Mouse (Mus musculus) embryonic facial prominence, embryonic 11.5 days (tissue): ENCODE data around the gene Svs6. TPM values are rescaled to one million over a fixed set of nuclear protein-coding genes. Genes with fewer than 3 reads are reported as not detected.

Source experiments
- ATAC-seq: fragments of 200-750 bp; cut with Nextera tagmentation; replicated peaks from 2 replicates; pipeline ENCODE4 v1.8.0; 2017; ENCODE audit warnings: low read depth; ENCODE audit not compliant: insufficient number of reproducible peaks, low FRiP score, low TSS enrichment
- DNase-seq: peaks from one replicate; pipeline ENCODE4 v3.0.0-alpha.2; 2015; ENCODE audit warnings: low spot score
- H3K27ac ChIP-seq: fragments of 300-500 bp; sonication (generic); replicated peaks from 2 replicates; pipeline ENCODE4 v1.5.1; 2014; ENCODE audit warnings: mild to moderate bottlenecking, low read depth, low read length, control low read depth
- H3K27me3 ChIP-seq: fragments of 300-500 bp; sonication (generic); 2 replicates; pipeline ENCODE4 v1.6.1; 2014; ENCODE audit warnings: mild to moderate bottlenecking, low read length, moderate library complexity, mixed read lengths; ENCODE audit not compliant: control insufficient read depth, insufficient read depth
- H3K36me3 ChIP-seq: fragments of 300-500 bp; sonication (generic); replicated peaks from 2 replicates; pipeline ENCODE4 v1.6.1; 2014; ENCODE audit warnings: low read depth, mild to moderate bottlenecking, low read length, moderate library complexity, mixed read lengths; ENCODE audit not compliant: control insufficient read depth, insufficient read depth
- H3K4me1 ChIP-seq: fragments of 300-500 bp; sonication (generic); 2 replicates; pipeline ENCODE4 v1.6.1; 2014; ENCODE audit warnings: low read length, mixed read lengths; ENCODE audit not compliant: control insufficient read depth, insufficient read depth
- H3K4me2 ChIP-seq: fragments of 300-500 bp; sonication (generic); 2 replicates; pipeline ENCODE4 v1.6.1; 2014; ENCODE audit warnings: low read depth, mild to moderate bottlenecking, control low read depth, low read length, moderate library complexity
- H3K4me3 ChIP-seq: fragments of 300-500 bp; sonication (generic); 2 replicates; pipeline ENCODE4 v1.5.1; 2014; ENCODE audit warnings: low read depth, low read length, control low read depth
- H3K9ac ChIP-seq: fragments of 300-500 bp; sonication (generic); replicated peaks from 2 replicates; pipeline ENCODE4 v1.6.1; 2014; ENCODE audit warnings: mild to moderate bottlenecking, control low read depth, low read length
- H3K9me3 ChIP-seq: fragments of 300-500 bp; sonication (generic); replicated peaks from 2 replicates; pipeline ENCODE4 v1.6.1; 2016; ENCODE audit warnings: mild to moderate bottlenecking, low read length, inconsistent platforms, mixed read lengths; ENCODE audit not compliant: control insufficient read depth
- WGBS: fragments of 180-500 bp; shearing (Covaris S2); extraction: QIAGEN DNeasy Blood & Tissue Kit; methylation state at CpG from one replicate; pipeline ENCODE4 v1.1.7; 2014; 5-methylcytosine and 5-hydroxymethylcytosine counted together
- microRNA-seq: library from miRNA; unstranded; fragments of <30 nt; microRNA quantifications from one replicate; pipeline ENCODE4, GENCODE M21; 2016; ENCODE audit warnings: borderline number of aligned reads
- polyA plus RNA-seq: library from polyadenylated mRNA; unstranded; fragments of >200 nt; fragmentation: Nextera tagmentation; extraction: Ambion mirVana; gene quantifications from 2 replicates; pipeline ENCODE4 v1.2.1, GENCODE M21; 2014

Svs6 gene
- polyA plus RNA-seq, 1 experiment from 2014 or later, result not detected

DNA sequence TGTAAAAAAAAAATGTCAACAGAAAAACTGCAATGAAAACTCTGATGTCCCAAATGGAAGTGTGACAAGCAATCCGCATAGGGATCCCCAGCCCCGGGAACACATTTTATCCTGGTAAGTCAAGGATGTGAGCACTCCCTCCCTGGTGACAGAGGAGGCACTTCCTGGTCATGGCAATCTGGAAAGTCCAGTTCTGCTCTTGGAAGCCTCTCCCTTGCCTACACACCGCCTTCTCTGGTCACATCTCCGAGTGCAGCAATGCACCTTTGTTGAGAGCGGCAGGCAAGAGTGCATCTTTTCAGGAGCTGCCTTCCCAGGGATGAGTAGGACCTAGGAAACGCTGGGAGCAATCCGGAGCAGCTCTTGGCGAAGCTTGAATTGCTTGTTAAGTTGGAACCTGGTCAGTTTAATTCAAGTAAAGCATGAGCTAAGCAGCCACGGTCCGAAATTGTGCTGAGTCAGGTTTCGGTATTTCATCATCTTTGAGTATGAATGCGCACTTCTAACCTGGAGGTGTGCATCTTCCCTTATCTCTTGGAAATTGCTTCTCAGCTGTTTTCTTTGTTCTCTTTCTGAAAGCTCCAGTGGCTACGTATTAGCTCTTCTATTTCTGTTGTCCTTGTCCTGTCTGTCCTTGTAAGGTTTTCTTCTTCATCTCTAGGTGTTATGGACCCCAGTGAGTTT lies 44.6 kb downstream of the Svs6 start:
- ATAC-seq, result no peak
- Histone ChIP-seq H3K27me3 (no peaks in the 10 kb centered on the region), H3K27ac (no peak overlapping the region), H3K4me1 (no peaks in the 10 kb centered on the region), H3K9me3 (no peaks in the 10 kb centered on the region), H3K4me2 (no peak overlapping the region), H3K9ac (no peak overlapping the region), H3K4me3 (no peak overlapping the region), H3K36me3 (no peaks in the 10 kb centered on the region)
- 38% methylated on average over 13 of the region's 13 CpGs for WGBS
- no peak for DNase-seq

DNA sequence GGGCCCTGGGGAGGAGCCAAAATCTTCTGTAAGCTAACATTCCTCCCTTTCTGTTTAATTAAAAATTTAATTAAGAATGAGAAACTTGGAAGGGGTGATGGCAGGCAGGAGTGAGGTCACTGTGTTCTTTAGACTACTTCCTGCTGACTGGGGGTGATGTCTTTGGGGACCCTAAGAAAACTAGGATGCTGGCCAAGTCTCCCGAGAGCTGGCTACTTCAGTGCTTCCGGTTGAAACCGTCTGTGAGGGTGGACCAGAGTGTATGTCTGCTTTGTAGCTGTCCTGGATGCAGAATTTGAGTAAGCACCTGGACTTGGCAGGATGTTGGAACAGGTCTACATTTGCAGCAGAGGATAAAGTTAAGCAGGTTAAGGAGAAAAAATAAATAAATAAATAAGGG lies 50.4 kb downstream of the Svs6 start:
- Histone ChIP-seq H3K36me3 (no peaks in the 10 kb centered on the region), H3K4me3 (no peak overlapping the region), H3K9me3 (no peaks in the 10 kb centered on the region), H3K4me2 (no peak overlapping the region), H3K9ac (no peak overlapping the region), H3K27me3 (no peaks in the 10 kb centered on the region), H3K27ac (no peak overlapping the region), H3K4me1 (no peaks in the 10 kb centered on the region)
- DNase-seq (no peak), ATAC-seq (no peak)
- WGBS, result 64% methylated on average over 3 of the region's 3 CpGs

Small RNA genes within 50 kb of the gene (microRNA-seq; reads per million reads assigned to microRNA genes)
- gene Mir7678, result not detected

Other genes with a start within 250 kb of the Svs6 start
- gene Stk4, start 246.4 kb upstream of the Svs6 start, polyA plus RNA-seq, result 26.5 and 31.4 TPM in 2 replicates
- 60.5 and 61.0 TPM in 2 replicates for gene Tomm34, start 245.6 kb upstream of the Svs6 start, polyA plus RNA-seq
- 0.07 and 0.20 TPM in 2 replicates for gene Kcns1, start 145.6 kb upstream of the Svs6 start, polyA plus RNA-seq
- not detected in 2 replicates for gene Wfdc5, start 134.0 kb upstream of the Svs6 start, polyA plus RNA-seq
- gene Wfdc12, start 126.1 kb upstream of the Svs6 start, polyA plus RNA-seq, result not detected in 2 replicates
- gene Wfdc15a, start 116.6 kb upstream of the Svs6 start, polyA plus RNA-seq, result not detected in 2 replicates
- not detected in 2 replicates for gene Wfdc15b, start 95.1 kb upstream of the Svs6 start, polyA plus RNA-seq
- gene Svs2, start 78.3 kb upstream of the Svs6 start, polyA plus RNA-seq, result not detected in 2 replicates
- gene Svs3b, start 60.1 kb upstream of the Svs6 start, polyA plus RNA-seq, result not detected in 2 replicates
- not detected in 2 replicates for gene Svs4, start 38.3 kb upstream of the Svs6 start, polyA plus RNA-seq
- gene Svs3a, start 27.5 kb upstream of the Svs6 start, polyA plus RNA-seq, result not detected in 2 replicates
- not detected in 2 replicates for gene Svs5, start 16.0 kb downstream of the Svs6 start, polyA plus RNA-seq
- gene Slpi, start 72.3 kb downstream of the Svs6 start, polyA plus RNA-seq, result 0.32 and 0.79 TPM in 2 replicates
- gene Rbpjl, start 86.4 kb downstream of the Svs6 start, polyA plus RNA-seq, result not detected in 2 replicates
- 1.2 and 1.3 TPM in 2 replicates for gene Matn4, start 88.4 kb downstream of the Svs6 start, polyA plus RNA-seq
- gene Sdc4, start 127.1 kb downstream of the Svs6 start, polyA plus RNA-seq, result 19.2 and 24.1 TPM in 2 replicates
- gene Sys1, start 140.2 kb downstream of the Svs6 start, polyA plus RNA-seq, result 53.3 and 58.3 TPM in 2 replicates
- gene Gm20458, start 144.2 kb downstream of the Svs6 start, polyA plus RNA-seq, result 2.6 and 4.3 TPM in 2 replicates
- gene Trp53tg5, start 157.0 kb downstream of the Svs6 start, polyA plus RNA-seq, result not detected in 2 replicates
- gene Dbndd2, start 169.4 kb downstream of the Svs6 start, polyA plus RNA-seq, result 1.6 and 4.2 TPM in 2 replicates
- 38.4 and 43.3 TPM in 2 replicates for gene Pigt, start 180.8 kb downstream of the Svs6 start, polyA plus RNA-seq
- gene Wfdc2, start 245.7 kb downstream of the Svs6 start, polyA plus RNA-seq, result 47.1 and 52.2 TPM in 2 replicates